Mouse (Mus musculus) hindbrain, embryonic 16.5 days (tissue): Measurements from ENCODE around the gene Eef1a1. TPM values are rescaled to one million over a fixed set of nuclear protein-coding genes. Genes with fewer than 3 reads are reported as not detected.
A peak's percentile ranks its signal among the peaks of the same experiment; 100 is the strongest.

ENCODE experiments used
- ATAC-seq: fragments of 200-750 bp; cut with Nextera tagmentation; 2 replicates; pipeline ENCODE4 v1.8.0; 2017; ENCODE audit warnings: moderate TSS enrichment, moderate library complexity
- H3K27ac ChIP-seq: fragments of 300-500 bp; sonication (generic); 2 replicates; pipeline ENCODE4 v1.5.1; 2014; ENCODE audit warnings: low read depth, mild to moderate bottlenecking, control low read depth, low read length, moderate library complexity
- H3K27me3 ChIP-seq: fragments of 300-500 bp; sonication (generic); replicated peaks from 2 replicates; pipeline ENCODE4 v1.6.1; 2014; ENCODE audit warnings: low read length; ENCODE audit not compliant: control insufficient read depth, insufficient read depth
- H3K36me3 ChIP-seq: fragments of 300-500 bp; sonication (generic); 2 replicates; pipeline ENCODE4 v1.6.1; 2014; ENCODE audit warnings: mild to moderate bottlenecking, low read length, moderate library complexity, mixed read lengths; ENCODE audit not compliant: control insufficient read depth, insufficient read depth
- H3K4me1 ChIP-seq: fragments of 300-500 bp; sonication (generic); 2 replicates; pipeline ENCODE4 v1.6.1; 2014; ENCODE audit warnings: low read depth, low read length; ENCODE audit not compliant: control insufficient read depth, insufficient read depth
- H3K4me2 ChIP-seq: fragments of 300-500 bp; sonication (generic); 2 replicates; pipeline ENCODE4 v1.6.1; 2014; ENCODE audit warnings: mild to moderate bottlenecking, low read length, control low read depth, moderate library complexity
- H3K4me3 ChIP-seq: fragments of 300-500 bp; sonication (generic); 2 replicates; pipeline ENCODE4 v1.5.1; 2014; ENCODE audit warnings: mild to moderate bottlenecking, low read length, control low read depth, moderate library complexity
- H3K9ac ChIP-seq: fragments of 300-500 bp; sonication (generic); 2 replicates; pipeline ENCODE4 v1.6.1; 2014; ENCODE audit warnings: low read depth, mild to moderate bottlenecking, control low read depth, low read length, moderate library complexity
- H3K9me3 ChIP-seq: fragments of 300-500 bp; sonication (generic); 2 replicates; pipeline ENCODE4 v1.6.1; 2014; ENCODE audit warnings: mild to moderate bottlenecking, low read length, moderate library complexity; ENCODE audit not compliant: control insufficient read depth
- WGBS: fragments of 180-500 bp; shearing (Covaris S2); extraction: QIAGEN DNeasy Blood & Tissue Kit; methylation state at CpG from one replicate; pipeline ENCODE4 v1.1.7; 2014; 5-methylcytosine and 5-hydroxymethylcytosine counted together
- polyA plus RNA-seq: library from polyadenylated mRNA; unstranded; fragments of >200 nt; fragmentation: Nextera tagmentation; extraction: Ambion mirVana; gene quantifications from 2 replicates; pipeline ENCODE4 v1.2.1, GENCODE M21; 2015

Eef1a1 gene
- polyA plus RNA-seq, 1 experiment from 2014 or later: 2,954 TPM

- WGBS: 83% methylated on average over 6 of the region's 6 CpGs
- H3K36me3 ChIP-seq: no peaks in the 10 kb centered on the region; the same call in 1 of the 2 replicates
- H3K4me3 ChIP-seq: no peak overlapping the region
- no peak overlapping the region for H3K9ac ChIP-seq
- H3K4me2 ChIP-seq: no peak overlapping the region
- no peaks in the 10 kb centered on the region for H3K9me3 ChIP-seq
- H3K27ac ChIP-seq: no peak overlapping the region
- H3K4me1 ChIP-seq: no peaks in the 10 kb centered on the region
- H3K27me3 ChIP-seq: no peaks in the 10 kb centered on the region
- ATAC-seq: no peak
Observed at GRCm38 (mm10) chr9:78513776-78514500, 25.0 kb upstream of the Eef1a1 start.

GRCm38 (mm10) chr9:78511705-78512104, 22.8 kb upstream of the Eef1a1 start:
- 95% methylated on average over 5 of the region's 5 CpGs for WGBS

GRCm38 (mm10) chr9:78508106-78508786, 19.3 kb upstream of the Eef1a1 start:
- H3K4me3 ChIP-seq: no peak overlapping the region
- no peaks in the 10 kb centered on the region; the same call in 1 of the 2 replicates for H3K36me3 ChIP-seq
- H3K4me2 ChIP-seq: no peak overlapping the region
- no peak for ATAC-seq
- H3K9ac ChIP-seq: no peak overlapping the region
- H3K27me3 ChIP-seq: no peaks in the 10 kb centered on the region
- peaks cover 11% of the 10 kb centered on the region for H3K4me1 ChIP-seq
- H3K9me3 ChIP-seq: no peaks in the 10 kb centered on the region
- WGBS: 93% methylated on average over 16 of the region's 16 CpGs
- H3K27ac ChIP-seq: no peak overlapping the region

More at GRCm38 (mm10) chr9:78511705-78512104, 22.8 kb upstream of the Eef1a1 start:
- ATAC-seq: no peak
- Histone ChIP-seq H3K27me3 (no peaks in the 10 kb centered on the region), H3K27ac (no peak overlapping the region), H3K36me3 (no peaks in the 10 kb centered on the region; the same call in 1 of the 2 replicates), H3K4me3 (no peak overlapping the region), H3K9me3 (no peaks in the 10 kb centered on the region), H3K4me2 (no peak overlapping the region), H3K9ac (no peak overlapping the region), H3K4me1 (no peaks in the 10 kb centered on the region)

GRCm38 (mm10) chr9:78506722-78507077, 17.7 kb upstream of the Eef1a1 start:
- no peaks in the 10 kb centered on the region for H3K9me3 ChIP-seq
- no peak overlapping the region for H3K4me2 ChIP-seq
- H3K27me3 ChIP-seq: no peaks in the 10 kb centered on the region
- H3K9ac ChIP-seq: no peak overlapping the region
- peaks cover 21% of the 10 kb centered on the region for H3K4me1 ChIP-seq
- no peaks in the 10 kb centered on the region; the same call in 1 of the 2 replicates for H3K36me3 ChIP-seq
- no peak for ATAC-seq
- H3K4me3 ChIP-seq: no peak overlapping the region
- H3K27ac ChIP-seq: no peak overlapping the region
- WGBS: 90% methylated on average over 7 of the region's 7 CpGs

- no peaks in the 10 kb centered on the region; the same call in 1 of the 2 replicates for H3K36me3 ChIP-seq
- H3K4me2 ChIP-seq: peak overlapping the region; percentile 19
- H3K4me3 ChIP-seq: no peak overlapping the region
- no peaks in the 10 kb centered on the region for H3K9me3 ChIP-seq
- H3K27ac ChIP-seq: no peak overlapping the region
- H3K27me3 ChIP-seq: no peaks in the 10 kb centered on the region
- peaks cover 21% of the 10 kb centered on the region for H3K4me1 ChIP-seq
- H3K9ac ChIP-seq: no peak overlapping the region
- ATAC-seq: no peak
- WGBS: 66% methylated on average over 11 of the region's 11 CpGs
Observed at GRCm38 (mm10) chr9:78506002-78506721, 17.2 kb upstream of the Eef1a1 start.

GRCm38 (mm10) chr9:78505223-78505622, 16.3 kb upstream of the Eef1a1 start:
- WGBS: 94% methylated on average over 6 of the region's 6 CpGs
- Histone ChIP-seq H3K9me3 (no peaks in the 10 kb centered on the region), H3K27me3 (no peaks in the 10 kb centered on the region), H3K9ac (no peak overlapping the region), H3K4me1 (peaks cover 21% of the 10 kb centered on the region), H3K36me3 (no peaks in the 10 kb centered on the region; the same call in 1 of the 2 replicates), H3K27ac (no peak overlapping the region), H3K4me3 (no peak overlapping the region), H3K4me2 (peak overlapping the region; percentile 45)
- ATAC-seq: no peak

- Histone ChIP-seq H3K27ac (no peak overlapping the region; the same call in 1 of the 2 replicates), H3K4me3 (peak overlapping the region; percentile 16), H3K27me3 (no peaks in the 10 kb centered on the region), H3K9ac (peak overlapping the region; percentile 41; the same call in 1 of the 2 replicates), H3K4me1 (peaks cover 21% of the 10 kb centered on the region), H3K36me3 (no peaks in the 10 kb centered on the region; the same call in 1 of the 2 replicates), H3K4me2 (peak overlapping the region; percentile 45), H3K9me3 (no peaks in the 10 kb centered on the region)
- 73% methylated on average over 3 of the region's 3 CpGs for WGBS
- ATAC-seq: no peak
Observed at GRCm38 (mm10) chr9:78504679-78505078, 15.7 kb upstream of the Eef1a1 start.

GRCm38 (mm10) chr9:78504133-78504532, 15.2 kb upstream of the Eef1a1 start:
- H3K9me3 ChIP-seq: no peaks in the 10 kb centered on the region
- H3K4me2 ChIP-seq: peak overlapping the region; percentile 45
- peak overlapping the region; percentile 39; the same call in 1 of the 2 replicates for H3K27ac ChIP-seq
- H3K9ac ChIP-seq: 0 out of 2 replicates have a peak overlapping the region, but pooled peaks have one; percentile 41
- peak overlapping the region; percentile 16 for H3K4me3 ChIP-seq
- H3K27me3 ChIP-seq: no peaks in the 10 kb centered on the region
- no peaks in the 10 kb centered on the region; the same call in 1 of the 2 replicates for H3K36me3 ChIP-seq
- H3K4me1 ChIP-seq: peaks cover 21% of the 10 kb centered on the region
- 60% methylated on average over 4 of the region's 4 CpGs for WGBS
- ATAC-seq: no peak
